Mouse (Mus musculus) MEL (cell line): ENCODE results near the gene Zswim9. TPM values are rescaled to one million over a fixed set of nuclear protein-coding genes. Genes with fewer than 3 reads are reported as not detected.

Experiments used
- polyA plus RNA-seq, 2 experiments: library from polyadenylated mRNA; stranded (reverse) in 1 of 2; unstranded in 1 of 2; fragments of >175 nt in 1 of 2; fragments of >200 nt in 1 of 2; gene quantifications; 2 replicates each; pipeline versions ENCODE4 v1.2.1 to v1.2.4; 2012; ENCODE audit warnings: low replicate concordance in 2 of 2, low read depth in 1 of 2; ENCODE audit not compliant: insufficient read length in 2 of 2, insufficient read depth in 1 of 2, missing spikeins in 1 of 2
- total RNA-seq: library from RNA; depleted of rRNA; stranded (reverse); fragments of 300-350 nt; gene quantifications from 2 replicates; pipeline ENCODE4 v1.2.3, GENCODE M21; 2012; rRNA removed

Zswim9 gene
- total and polyA plus RNA-seq, 3 experiments: 6.1 to 46.6 (median 7.7) TPM

Other genes starting within 250 kb of the Zswim9 start
- 94.9 and 100 TPM in 2 replicates for gene Chmp2a, start 243.9 kb downstream of the Zswim9 start, total RNA-seq
- 100 to 1,000 TPM in 1 of 2 experiments, not detected in 1; 180 TPM for gene Chmp2a, start 243.9 kb downstream of the Zswim9 start, polyA plus RNA-seq
- gene Ube2m, start 240.4 kb downstream of the Zswim9 start, total RNA-seq: 134 and 148 TPM in 2 replicates
- gene Ube2m, start 240.4 kb downstream of the Zswim9 start, polyA plus RNA-seq: 100 to 1,000 TPM in 1 of 2 experiments, not detected in 1; 336 TPM
- 0.77 and 0.85 TPM in 2 replicates for gene Mzf1, start 224.0 kb downstream of the Zswim9 start, total RNA-seq
- 1 to 10 TPM in 1 of 2 experiments, not detected in 1; 2.4 TPM for gene Mzf1, start 224.0 kb downstream of the Zswim9 start, polyA plus RNA-seq
- gene Vmn1r85, start 183.5 kb downstream of the Zswim9 start, total RNA-seq: not detected in 2 replicates
- gene Vmn1r85, start 183.5 kb downstream of the Zswim9 start, polyA plus RNA-seq: not detected
- not detected in 2 replicates for gene Vmn1r86, start 158.8 kb downstream of the Zswim9 start, total RNA-seq
- gene Vmn1r86, start 158.8 kb downstream of the Zswim9 start, polyA plus RNA-seq: not detected
- not detected in 2 replicates for gene Vmn1r87, start 138.6 kb downstream of the Zswim9 start, total RNA-seq
- gene Vmn1r87, start 138.6 kb downstream of the Zswim9 start, polyA plus RNA-seq: under 1 TPM in 1 of 2 experiments, not detected in 1; 0.01 TPM
- 0.04 TPM in 1 of 2 replicates, not detected in the other for gene Vmn1r88, start 119.2 kb downstream of the Zswim9 start, total RNA-seq
- not detected for gene Vmn1r88, start 119.2 kb downstream of the Zswim9 start, polyA plus RNA-seq
- gene Vmn1r89, start 65.7 kb downstream of the Zswim9 start, total RNA-seq: not detected in 2 replicates
- not detected for gene Vmn1r89, start 65.7 kb downstream of the Zswim9 start, polyA plus RNA-seq
- 63.1 and 67.2 TPM in 2 replicates for gene Lig1, start 1.4 kb downstream of the Zswim9 start, total RNA-seq
- 100 to 1,000 TPM; 187 to 570 TPM for gene Lig1, start 1.4 kb downstream of the Zswim9 start, polyA plus RNA-seq
- 0.85 and 1.0 TPM in 2 replicates for gene Pla2g4c, start 45.9 kb upstream of the Zswim9 start, total RNA-seq
- 1 to 10 TPM in 1 of 2 experiments, not detected in 1; 2.0 TPM for gene Pla2g4c, start 45.9 kb upstream of the Zswim9 start, polyA plus RNA-seq
- not detected in 2 replicates for gene Cabp5, start 119.4 kb upstream of the Zswim9 start, total RNA-seq
- not detected for gene Cabp5, start 119.4 kb upstream of the Zswim9 start, polyA plus RNA-seq
- not detected in 2 replicates for gene Bsph1, start 172.1 kb upstream of the Zswim9 start, total RNA-seq
- not detected for gene Bsph1, start 172.1 kb upstream of the Zswim9 start, polyA plus RNA-seq